Mouse (Mus musculus): ENCODE measurements around the gene Slamf7.
A peak's percentile ranks its signal among the peaks of the same experiment; 100 is the strongest.

The Slamf7 gene

DNA sequence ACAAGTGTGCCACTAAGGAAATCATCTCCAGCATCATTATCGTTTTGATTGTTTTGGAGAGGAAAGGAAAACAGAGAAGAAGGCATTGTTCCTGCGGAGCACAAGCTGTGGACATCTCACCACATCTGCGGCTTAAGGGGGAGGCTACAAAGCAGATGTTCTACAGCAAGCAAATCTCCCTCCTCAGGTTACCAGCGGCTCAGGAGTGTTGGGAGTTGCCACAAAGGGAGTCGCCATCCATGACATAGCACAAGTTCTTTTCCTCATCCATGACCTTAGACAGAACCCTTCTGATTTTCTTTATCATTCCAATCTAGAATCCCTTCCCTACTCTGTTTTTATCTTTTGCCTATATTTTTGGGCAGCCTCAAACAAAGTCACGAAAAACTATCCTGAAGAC, 17.1 kb downstream of the Slamf7 start:
- DNase-seq: no peak

DNA sequence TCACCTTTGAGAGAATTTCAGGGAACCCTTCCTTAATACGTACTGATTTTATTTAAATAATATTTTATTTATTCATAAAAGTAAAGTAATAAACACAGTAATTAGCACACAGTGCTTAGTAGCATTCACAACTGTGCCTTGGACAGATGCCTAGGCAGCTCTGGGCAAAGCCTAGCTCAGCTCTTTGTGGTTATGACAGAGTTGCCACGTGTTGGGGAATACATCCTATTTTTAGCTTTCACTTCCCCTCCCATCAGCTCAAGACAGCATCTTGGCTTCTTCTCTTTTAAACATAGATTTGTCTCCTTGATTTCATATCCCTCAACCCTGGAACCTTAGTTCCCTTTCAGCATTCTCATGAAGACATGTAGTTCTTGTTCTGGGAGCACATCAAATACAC, 21.4 kb downstream of the Slamf7 start:
- no peak for DNase-seq

DNA sequence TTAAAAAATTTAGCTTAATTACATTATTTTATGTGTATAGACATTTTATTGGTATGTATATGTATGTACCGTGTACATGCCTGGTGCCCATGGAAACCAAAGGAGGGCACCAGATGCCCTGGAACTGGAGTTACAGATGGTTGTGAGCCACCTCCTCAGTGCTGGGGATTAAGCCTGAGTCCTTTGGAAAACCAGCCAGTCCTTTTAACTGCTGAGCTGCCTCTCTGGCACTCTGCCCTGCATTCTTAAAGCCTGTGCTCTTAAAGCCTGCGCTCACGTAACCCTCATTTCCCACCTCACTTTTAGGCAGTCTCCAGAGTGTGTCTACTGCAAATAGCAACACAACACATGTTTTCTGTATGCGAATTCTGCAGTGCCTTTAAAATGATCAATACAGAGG, 21.9 kb downstream of the Slamf7 start:
- no peak for DNase-seq

DNA sequence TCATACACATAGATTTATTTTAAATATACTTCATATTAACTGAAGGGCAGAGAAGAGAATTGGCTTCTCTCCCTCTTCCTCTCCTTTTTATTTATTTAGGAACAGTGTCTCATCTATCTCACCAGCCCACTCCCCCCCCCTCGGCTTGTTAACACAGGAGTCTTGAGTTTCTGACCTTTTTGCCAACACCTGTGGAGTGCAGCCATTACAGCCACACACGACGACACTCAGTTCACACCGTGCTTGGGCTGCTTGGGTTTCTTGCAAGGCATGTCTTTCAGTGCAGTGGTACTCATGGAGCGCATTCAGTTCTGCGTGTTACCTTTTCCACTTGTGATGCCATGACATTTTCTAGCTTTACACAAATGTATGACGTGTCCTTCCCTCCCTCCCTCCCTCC, 22.8 kb downstream of the Slamf7 start:
- DNase-seq: no peak

DNA sequence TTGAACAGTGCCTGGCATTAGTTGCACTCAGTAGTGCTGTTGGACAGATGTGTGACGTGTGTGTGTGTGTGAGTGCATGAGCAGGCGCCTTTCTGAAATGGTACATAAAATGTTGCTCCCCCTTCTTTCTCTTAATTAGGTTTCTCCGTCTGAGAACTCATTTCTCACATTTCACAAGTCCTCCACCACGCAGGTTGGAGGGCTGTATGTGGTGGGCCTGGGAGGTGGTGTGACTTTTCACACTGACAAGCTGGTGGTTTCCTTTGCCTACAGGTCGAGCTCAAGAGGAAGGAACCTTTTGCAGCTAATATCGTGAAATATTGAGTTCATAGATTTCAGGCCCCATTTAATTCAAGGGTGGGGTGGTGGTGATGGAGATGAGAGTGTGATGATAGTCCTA, 23.7 kb downstream of the Slamf7 start:
- DNase-seq: no peak

DNA sequence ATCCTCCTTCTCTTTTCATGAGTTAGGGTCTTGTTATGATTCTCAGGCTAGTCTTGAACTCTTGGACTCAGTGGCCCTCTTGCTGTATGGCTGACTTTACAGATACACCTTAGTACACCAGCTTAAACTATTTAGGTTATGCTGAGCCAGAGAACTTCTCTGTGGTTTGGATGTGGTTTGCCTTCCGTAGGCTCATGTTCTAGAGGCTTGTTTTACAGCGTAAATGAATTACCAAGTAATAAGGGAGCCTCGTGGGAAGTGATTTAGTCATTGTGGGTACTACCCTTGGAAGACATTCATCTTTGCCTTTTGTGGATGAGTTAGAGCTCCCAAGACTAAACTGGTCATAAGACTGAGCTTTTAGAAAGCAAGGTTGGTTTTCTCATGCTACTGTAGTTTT, 25.0 kb downstream of the Slamf7 start:
- DNase-seq: no peak

DNA sequence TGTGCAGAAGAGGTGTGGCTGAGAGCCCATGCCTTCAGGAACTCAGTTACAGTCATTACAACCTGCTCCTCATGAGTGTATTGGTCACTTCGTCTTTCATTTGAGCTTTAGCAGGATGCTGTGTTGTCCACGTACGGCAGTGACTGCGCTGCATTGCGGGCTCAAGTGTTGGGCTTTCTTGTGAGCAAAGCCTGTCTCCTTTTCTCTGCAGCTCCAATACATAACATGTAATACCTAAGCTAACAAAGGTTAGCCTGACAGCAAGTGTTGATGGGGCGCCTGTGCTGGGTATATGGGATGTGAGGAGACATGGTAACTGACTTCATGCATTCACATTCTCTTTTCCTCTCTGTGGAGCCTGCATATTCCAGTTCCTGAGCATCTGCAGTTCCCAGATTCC, 32.7 kb downstream of the Slamf7 start:
- DNase-seq: no peak

DNA sequence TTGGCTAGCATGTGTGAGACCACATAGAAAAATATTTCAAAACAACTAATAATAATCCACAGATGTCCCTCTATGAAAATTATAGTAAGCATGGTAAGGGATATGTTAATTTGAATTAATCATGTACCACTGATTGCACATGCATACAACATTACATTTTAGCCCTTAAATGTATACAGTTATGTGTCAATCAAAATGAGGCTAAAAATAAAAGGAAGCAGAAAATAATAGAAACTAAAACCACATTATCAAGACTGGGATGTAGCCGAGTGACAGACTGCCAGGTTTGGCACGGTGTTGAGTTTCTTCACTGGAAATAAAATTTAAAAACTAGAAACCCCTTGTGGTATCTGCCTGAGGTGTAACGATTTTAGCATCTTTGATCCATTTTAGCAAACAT, 33.2 kb downstream of the Slamf7 start:
- no peak for DNase-seq

DNA sequence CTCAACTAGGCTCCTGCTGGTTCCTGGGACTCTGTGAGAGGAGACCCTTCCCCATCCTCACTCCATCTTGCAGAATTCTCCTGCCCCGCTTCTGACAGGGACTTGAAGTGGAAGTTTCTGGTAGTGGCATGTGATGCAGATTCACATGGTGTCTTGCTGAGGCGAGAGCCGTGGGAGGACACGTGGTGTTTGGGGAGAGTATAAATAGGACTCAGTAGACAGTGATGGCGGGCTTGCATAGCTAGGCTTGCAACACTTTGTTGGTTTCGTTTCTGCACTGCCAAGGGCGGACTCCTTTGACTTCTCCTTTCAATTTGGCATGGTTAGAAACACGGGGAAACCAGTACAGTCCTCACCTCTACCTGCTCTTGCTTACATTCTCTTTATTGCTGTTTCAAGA, 33.8 kb downstream of the Slamf7 start:
- DNase-seq: no peak

DNA sequence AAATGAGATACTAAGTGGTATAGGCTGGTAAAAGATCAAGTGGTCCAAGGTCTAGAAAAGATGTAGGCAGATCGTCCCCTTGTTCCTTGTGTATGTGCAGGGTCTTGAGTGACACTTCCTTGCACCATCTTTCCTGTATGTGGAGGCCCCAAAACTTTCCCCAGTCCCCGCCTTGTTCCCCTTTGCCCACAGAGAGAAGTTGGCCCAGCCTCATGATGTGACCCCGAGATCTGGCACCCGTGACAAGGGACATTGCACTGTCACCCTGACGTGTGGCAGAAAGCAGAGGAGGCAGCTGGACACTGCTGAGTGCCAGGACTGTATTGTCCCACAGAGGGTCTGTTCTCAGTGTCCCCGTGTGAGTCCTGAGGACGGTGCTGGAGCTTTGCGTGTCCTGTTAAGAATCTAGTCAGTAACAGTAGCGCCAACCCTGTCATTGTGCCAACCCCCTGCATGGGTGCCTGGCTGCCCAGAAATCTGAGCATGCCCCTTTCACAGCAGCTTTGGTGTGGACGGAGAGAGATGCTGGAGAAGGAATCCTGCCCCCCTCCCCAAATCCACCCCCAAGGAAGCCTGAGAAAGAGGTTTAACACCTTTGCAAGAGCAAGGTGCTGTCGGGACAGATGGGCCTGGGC, 35.8 kb downstream of the Slamf7 start:
- DNase-seq: no peak

DNA sequence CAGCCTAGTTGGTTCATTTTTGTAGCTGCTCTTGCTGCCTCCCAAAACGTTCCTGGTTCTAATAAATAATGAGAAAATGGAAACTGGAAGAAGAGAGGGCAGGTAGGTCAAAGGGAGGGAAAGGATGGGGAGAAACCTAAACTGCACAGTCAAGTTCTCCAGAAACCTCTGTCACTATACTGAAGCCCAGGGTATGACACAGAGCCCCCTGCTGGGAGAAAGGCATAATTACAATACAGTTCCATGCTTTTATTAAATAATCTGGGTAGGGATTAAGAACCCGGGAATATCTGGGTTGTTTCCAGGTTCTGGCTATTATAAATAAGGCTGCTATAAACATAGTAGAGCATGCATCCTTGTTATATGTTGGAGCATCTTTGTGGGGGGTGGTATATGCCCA, 38.9 kb downstream of the Slamf7 start:
- DNase-seq: peak; percentile 16

DNA sequence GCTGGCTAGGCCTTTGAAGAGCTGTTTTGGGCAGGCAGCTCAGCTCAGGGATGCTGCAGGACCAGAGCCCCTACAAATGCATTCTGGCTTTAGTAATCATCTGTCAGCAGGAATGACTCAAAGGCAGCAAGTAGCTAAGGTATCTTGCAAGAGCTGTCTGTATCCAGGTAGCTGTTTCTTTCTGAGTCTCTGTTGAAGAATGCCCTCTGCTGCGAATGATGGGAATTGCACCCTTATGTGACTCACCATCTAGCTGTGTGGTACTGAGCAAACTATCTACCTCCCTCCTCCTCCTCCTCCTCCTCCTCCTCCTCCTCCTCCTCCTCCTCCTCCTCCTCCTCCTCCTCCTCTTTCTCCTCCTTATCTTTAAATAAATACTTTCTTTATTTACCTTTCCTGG, 42.1 kb downstream of the Slamf7 start:
- peak; percentile 16 for DNase-seq

DNA sequence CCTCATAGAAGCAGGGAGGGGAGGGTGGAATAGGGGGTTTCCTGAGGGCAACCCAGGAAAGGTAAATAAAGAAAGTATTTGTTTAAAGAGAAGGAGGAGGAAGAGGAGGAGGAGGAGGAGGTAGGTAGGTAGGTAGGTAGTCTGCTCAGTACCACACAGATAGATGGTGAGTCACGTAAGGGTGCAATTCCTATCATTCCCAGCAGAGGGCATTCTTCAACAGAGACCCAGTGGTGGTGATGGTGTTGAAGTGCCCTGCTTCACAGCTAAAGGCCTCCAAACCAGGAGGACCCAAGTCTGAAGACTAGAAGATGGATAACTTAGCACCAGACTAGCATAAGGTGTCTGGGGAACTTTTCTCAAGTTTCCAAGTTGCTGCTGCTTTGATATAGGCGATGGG, 42.8 kb downstream of the Slamf7 start:
- peak; percentile 10 for DNase-seq

DNA sequence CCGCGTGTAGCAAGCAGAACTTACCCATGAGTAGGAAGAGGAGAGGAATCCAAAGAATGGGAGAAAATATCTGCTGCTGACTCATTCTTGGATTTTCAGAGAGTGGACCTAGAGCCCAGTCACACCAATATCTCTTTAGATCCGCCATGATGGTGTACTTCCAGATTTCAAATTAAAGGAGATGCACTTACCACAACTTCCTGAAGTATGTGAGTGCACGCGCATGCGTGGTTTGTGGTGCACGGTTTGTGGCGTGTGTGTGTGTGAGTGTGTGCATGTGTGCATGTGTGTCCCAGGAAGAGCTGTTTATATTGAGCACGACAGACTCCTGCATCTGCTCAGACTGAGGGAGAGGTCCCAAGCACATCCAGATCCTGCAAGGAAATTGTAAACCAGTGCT, 45.7 kb downstream of the Slamf7 start, which contains the start of gene Ly9:
Ly9 (minus strand) TSS at position 235 of the 400 bp plus-strand sequence.
- DNase-seq: no peak

DNA sequence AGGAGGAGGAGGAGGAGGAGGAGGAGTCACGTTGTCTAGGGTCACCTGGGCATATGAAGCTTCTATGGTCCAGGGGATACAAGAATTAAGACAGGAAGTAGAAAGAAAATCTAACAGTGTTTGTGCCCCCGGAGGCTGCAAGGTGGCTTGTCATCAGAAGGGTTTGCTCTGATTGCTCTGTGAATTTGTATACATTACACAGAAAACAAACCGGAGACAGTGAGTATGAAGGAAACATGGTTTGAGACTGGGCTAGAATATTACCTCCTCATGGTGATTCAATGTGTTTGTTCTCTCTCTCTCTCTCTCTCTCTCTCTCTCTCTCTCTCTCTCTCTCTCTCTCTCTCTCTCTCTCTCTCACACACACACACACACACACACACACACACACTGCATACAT, 46.2 kb downstream of the Slamf7 start:
- DNase-seq: no peak

DNA sequence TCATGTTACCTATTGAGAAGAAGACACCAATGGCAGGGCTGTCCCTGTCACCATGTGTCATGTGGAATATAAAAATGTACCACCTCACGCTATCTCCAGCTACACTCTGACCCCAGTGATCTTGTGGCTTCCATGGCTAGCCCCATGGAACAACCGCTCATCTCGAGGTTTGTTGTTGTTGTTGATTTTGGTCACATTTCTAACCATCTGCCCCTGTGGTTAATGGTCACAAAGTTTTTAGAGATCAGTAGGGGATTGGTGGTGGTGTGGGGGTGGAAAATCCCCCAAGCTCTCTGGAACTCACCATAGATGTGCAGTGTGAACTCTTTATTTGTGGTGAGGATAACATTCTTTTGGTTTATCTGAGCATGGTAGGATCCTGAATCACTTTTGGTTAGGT, 48.1 kb downstream of the Slamf7 start:
- DNase-seq: no peak

DNA sequence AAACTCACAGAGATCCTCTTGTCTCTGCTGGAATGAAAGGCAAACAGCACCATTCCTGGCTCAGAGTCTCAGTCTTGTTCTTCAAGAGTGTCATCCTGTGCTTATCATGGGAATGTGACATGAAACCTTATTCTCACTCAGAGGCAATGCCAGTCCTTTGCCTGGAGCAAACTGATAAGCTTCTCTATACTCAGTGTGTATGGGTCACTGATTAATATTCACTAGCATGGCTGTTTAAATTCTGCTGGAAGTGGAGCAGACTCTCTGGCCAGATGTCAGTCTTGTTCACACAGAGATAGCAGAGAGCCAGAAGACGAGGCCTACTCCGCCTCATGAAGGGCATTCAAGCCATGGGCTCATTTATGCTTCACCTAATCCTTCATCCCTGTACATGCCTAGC, 68.3 kb downstream of the Slamf7 start:
- DNase-seq: no peak

All from embryo, embryonic 11 days (tissue).